Mouse (Mus musculus) spleen, adult 2 months (tissue): ENCODE data around the gene Lyz1.

Experiments
- CTCF ChIP-seq: fragments of 200-500 bp; IDR thresholded peaks from 2 replicates; pipeline ENCODE4 v1.5.1; 2011; ENCODE audit warnings: mild to moderate bottlenecking, inconsistent platforms; ENCODE audit not compliant: insufficient read depth, insufficient read length, insufficient replicate concordance; ENCODE audit errors: extremely low read depth
- POLR2A ChIP-seq: fragments of 200-500 bp; IDR thresholded peaks from 2 replicates; pipeline ENCODE4 v1.6.1; 2011; ENCODE audit warnings: low read depth, low read length, inconsistent platforms

DNA sequence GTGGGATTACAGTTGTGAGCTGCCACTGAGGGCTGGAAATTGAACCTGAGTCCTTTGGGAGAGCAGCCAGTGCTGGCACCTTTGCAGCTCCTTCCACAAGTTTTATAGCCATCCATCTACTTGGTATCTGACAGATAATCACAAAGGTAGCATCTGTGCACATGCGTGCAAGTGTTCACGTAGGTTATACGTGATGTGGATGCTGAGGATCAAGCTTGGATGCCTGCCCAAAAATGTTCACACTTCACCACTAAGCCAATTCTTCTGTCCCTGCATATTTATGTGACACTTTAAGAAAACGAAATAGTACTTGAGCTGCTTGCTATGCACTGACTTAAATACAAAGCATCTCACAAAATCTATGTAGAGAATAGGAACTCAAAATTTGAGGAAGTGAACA lies 48.4 kb upstream of the Lyz1 start:
- TF ChIP-seq CTCF (no peak), POLR2A (no peak)
